20 mouse cellular contexts compared by ENCODE assay signal in genomic region chr3:27562476-27562875, GRCm38 (mm10).
DNase-seq lines count a peak whose midpoint lies in the region; ATAC-seq and TF ChIP-seq lines count a peak whose summit lies in the region.
"Had no signal": no experiment of that assay in that cellular context is flagged by ENCODE, and none has a peak within 500 bp of the region (broad histone marks: within the 10 kb centered on the region; RNA-seq: fewer than 3 reads in every experiment).

No protein-coding gene starts in this region.

- WGBS in midbrain, embryonic 10.5 days, result 92% methylated on average over 3 of the region's 3 CpGs
- WGBS in midbrain, embryonic 16.5 days, result 92% methylated on average over 3 of the region's 3 CpGs

- H3K4me3 ChIP-seq in midbrain, embryonic 10.5 days, result no peak overlapping the region
- H3K4me3 ChIP-seq in midbrain, embryonic 16.5 days (ENCODE audit: low read depth, low read length), result no peak overlapping the region
- no peak overlapping the region for H3K4me3 ChIP-seq in layer of hippocampus, adult 2 months
- H3K4me3 ChIP-seq: embryonic facial prominence, embryonic 10.5 days; forebrain, embryonic 10.5 days; gastrocnemius, adult 2 months; heart, embryonic 10.5 days; intestine, embryonic 15.5 days had no signal

- intact Hi-C loops in heart, postnatal 36 days (cut with DNase I), result no loop called here

- no peak for ATAC-seq in midbrain, embryonic 16.5 days
- ATAC-seq: activated CD4-positive, CD25-positive, alpha-beta regulatory T cell, adult 4 months; forebrain, embryonic 14.5 days; Patski had no signal

- no peaks in the 10 kb centered on the region for H3K4me1 ChIP-seq in midbrain, embryonic 10.5 days
- no peaks in the 10 kb centered on the region for H3K4me1 ChIP-seq in midbrain, embryonic 16.5 days (ENCODE audit: control insufficient read depth, insufficient read depth, low read length)
- H3K4me1 ChIP-seq: embryonic facial prominence, embryonic 10.5 days; forebrain, embryonic 10.5 days; heart, embryonic 10.5 days had no signal

- TF ChIP-seq CTCF in layer of hippocampus, adult 2 months (conservative IDR thresholded peaks at IDR 0.05), result no peak

- H3K27me3 ChIP-seq in midbrain, embryonic 10.5 days (ENCODE audit: low read depth, poor library complexity, severe bottlenecking), result no peaks in the 10 kb centered on the region
- no peaks in the 10 kb centered on the region for H3K27me3 ChIP-seq in midbrain, embryonic 16.5 days (ENCODE audit: control insufficient read depth, insufficient read depth, low read depth, low read length)
- H3K27me3 ChIP-seq: CH12.LX; intestine, embryonic 15.5 days; Patski had no signal

- peak; percentile 42 for DNase-seq in adrenal gland, postnatal 10 days
- no peak for DNase-seq in adrenal gland, postnatal 4 days (ENCODE audit: low spot score in 2 of 2)
- DNase-seq in heart, adult 11 months, result peak; percentile 64
- no peak for DNase-seq in heart, postnatal 36 days
- peak; percentile 3 for DNase-seq in midbrain, embryonic 10.5 days (ENCODE audit: low spot score)
- peak; percentile 18 for DNase-seq in fat pad, adult 2 months (ENCODE audit: extremely low read depth, low read depth, low spot score)
- no peak for DNase-seq in layer of hippocampus, adult 2 months (ENCODE audit: low spot score in 2 of 2)
- DNase-seq: gastrocnemius, adult 2 months; gastrocnemius, postnatal 25 days; heart, adult 18-20 months had no signal

- no peaks in the 10 kb centered on the region for H3K36me3 ChIP-seq in midbrain, embryonic 10.5 days
- H3K36me3 ChIP-seq in midbrain, embryonic 16.5 days (ENCODE audit: control insufficient read depth, insufficient read depth, low read length), result no peaks in the 10 kb centered on the region
- H3K36me3 ChIP-seq: embryonic facial prominence, embryonic 10.5 days; forebrain, embryonic 10.5 days; intestine, embryonic 15.5 days had no signal

- no peaks in the 10 kb centered on the region for H3K9me3 ChIP-seq in midbrain, embryonic 10.5 days (replicated peaks)
- no peaks in the 10 kb centered on the region for H3K9me3 ChIP-seq in midbrain, embryonic 16.5 days (replicated peaks; ENCODE audit: control insufficient read depth, low read length, poor library complexity, severe bottlenecking)
- H3K9me3 ChIP-seq: embryonic facial prominence, embryonic 10.5 days; forebrain, embryonic 10.5 days; heart, embryonic 10.5 days; intestine, embryonic 15.5 days had no signal

- no peak overlapping the region for H3K27ac ChIP-seq in midbrain, embryonic 10.5 days (replicated peaks)
- no peak overlapping the region for H3K27ac ChIP-seq in midbrain, embryonic 16.5 days (ENCODE audit: low read length)
- H3K27ac ChIP-seq in layer of hippocampus, adult 2 months, result no peak overlapping the region
- H3K27ac ChIP-seq: embryonic facial prominence, embryonic 10.5 days; forebrain, embryonic 10.5 days; gastrocnemius, adult 2 months; heart, embryonic 10.5 days; hindbrain, embryonic 14.5 days had no signal

- H3K9ac ChIP-seq in midbrain, embryonic 16.5 days (ENCODE audit: low read depth, low read length), result no peak overlapping the region
- H3K9ac ChIP-seq: hindbrain, embryonic 14.5 days; intestine, embryonic 15.5 days had no signal

- no peak overlapping the region for H3K4me2 ChIP-seq in midbrain, embryonic 16.5 days (ENCODE audit: low read length)
- H3K4me2 ChIP-seq: hindbrain, embryonic 14.5 days; intestine, embryonic 15.5 days had no signal

Comparison
In these comparisons a context has a peak if more than half of its experiments do, and no peak if none do; other contexts are left out.
1. DNase-seq: peak in adrenal gland, postnatal 10 days (single experiment), heart, adult 11 months (single experiment), midbrain, embryonic 10.5 days (single experiment) and fat pad, adult 2 months (single experiment); none in adrenal gland, postnatal 4 days (0 of 2), heart, postnatal 36 days (0 of 2) and layer of hippocampus, adult 2 months (0 of 2).